Mouse (Mus musculus) MEL (cell line): ENCODE results near the gene Snd1. TPM values are rescaled to one million over a fixed set of nuclear protein-coding genes. Genes with fewer than 3 reads are reported as not detected.
A peak's percentile ranks its signal among the peaks of the same experiment; 100 is the strongest.

ENCODE experiments used
- DNase-seq: peaks from one replicate; pipeline ENCODE4 v3.0.0; 2011; ENCODE audit warnings: low read depth, low spot score
- H3K27ac ChIP-seq: 2 replicates; pipeline ENCODE4 v1.5.1; 2012; ENCODE audit warnings: low read depth, mild to moderate bottlenecking, control low read depth, low read length, moderate library complexity; ENCODE audit not compliant: control insufficient read depth
- H3K27me3 ChIP-seq, 2 experiments: fragments of 150-350 bp in 1 of 2; sonication (generic) in 1 of 2; 2 replicates each; pipeline ENCODE4 v1.6.1; 2012; ENCODE audit warnings: low read length in 2 of 2, mild to moderate bottlenecking in 2 of 2, improper control_type of control experiment in 1 of 2, moderate library complexity in 1 of 2; ENCODE audit not compliant: insufficient read depth in 2 of 2, control insufficient read depth in 1 of 2
- H3K36me3 ChIP-seq, 2 experiments: 2 replicates each; pipeline ENCODE4 v1.6.1; 2012 to 2014; ENCODE audit warnings: low read length in 2 of 2, improper control_type of control experiment in 1 of 2, inconsistent platforms in 1 of 2, mild to moderate bottlenecking in 1 of 2; ENCODE audit not compliant: insufficient read depth in 2 of 2, control insufficient read depth in 1 of 2
- H3K4me1 ChIP-seq, 2 experiments: fragments of 150-350 bp in 1 of 2; sonication (generic) in 1 of 2; 2 replicates each; pipeline ENCODE4 v1.6.1; 2012; ENCODE audit warnings: low read length in 2 of 2, improper control_type of control experiment in 1 of 2, mild to moderate bottlenecking in 1 of 2; ENCODE audit not compliant: insufficient read depth in 2 of 2, control insufficient read depth in 1 of 2
- H3K4me3 ChIP-seq, 2 experiments: fragments of 150-350 bp in 1 of 2; sonication (generic) in 1 of 2; 2 replicates each; pipeline ENCODE4 v1.5.1; 2012; ENCODE audit warnings: low read depth in 2 of 2, low read length in 2 of 2, mild to moderate bottlenecking in 2 of 2, moderate library complexity in 2 of 2, control low read depth in 1 of 2, improper control_type of control experiment in 1 of 2; ENCODE audit not compliant: control insufficient read depth in 1 of 2, insufficient read depth in 1 of 2
- H3K79me2 ChIP-seq: 2 replicates; pipeline ENCODE4 v1.6.1; 2012; ENCODE audit warnings: mild to moderate bottlenecking, low read length, moderate library complexity; ENCODE audit not compliant: control insufficient read depth, poor library complexity, insufficient read depth
- H3K9ac ChIP-seq: 2 replicates; pipeline ENCODE4 v1.6.1; 2012; ENCODE audit warnings: low read depth, mild to moderate bottlenecking, control low read depth, low read length, moderate library complexity; ENCODE audit not compliant: control insufficient read depth, poor library complexity, severe bottlenecking
- H3K9me3 ChIP-seq: fragments of 150-350 bp; sonication (generic); replicated peaks from 2 replicates; pipeline ENCODE4 v1.6.1; 2012; ENCODE audit warnings: mild to moderate bottlenecking, low read length, improper control_type of control experiment, moderate library complexity; ENCODE audit not compliant: insufficient read depth
- CHD1 ChIP-seq: IDR thresholded peaks from 2 replicates; pipeline ENCODE4 v1.6.1; 2012; ENCODE audit warnings: low read depth, mild to moderate bottlenecking, inconsistent platforms, low read length, improper control_type of control experiment
- ETS1 ChIP-seq: IDR thresholded peaks from 2 replicates; pipeline ENCODE4 v1.6.1; 2012; ENCODE audit warnings: low read depth, mild to moderate bottlenecking, inconsistent platforms, low read length, improper control_type of control experiment, moderate library complexity
- GABPA ChIP-seq: IDR thresholded peaks from 2 replicates; pipeline ENCODE4 v1.6.1; 2012; ENCODE audit warnings: low read depth, mild to moderate bottlenecking, inconsistent platforms, low read length, improper control_type of control experiment, moderate library complexity
- HCFC1 ChIP-seq: IDR thresholded peaks from 2 replicates; pipeline ENCODE4 v1.6.1; 2012; ENCODE audit warnings: low read depth, mild to moderate bottlenecking, inconsistent platforms, low read length, improper control_type of control experiment, moderate library complexity
- MXI1 ChIP-seq: IDR thresholded peaks from 2 replicates; pipeline ENCODE4 v1.6.1; 2011; ENCODE audit warnings: mild to moderate bottlenecking, low read depth, low read length, improper control_type of control experiment
- NRF1 ChIP-seq: IDR thresholded peaks from 2 replicates; pipeline ENCODE4 v1.6.1; 2014; ENCODE audit warnings: low read depth, mild to moderate bottlenecking, inconsistent platforms, low read length, improper control_type of control experiment, moderate library complexity; ENCODE audit not compliant: poor library complexity, insufficient read depth, severe bottlenecking
- POLR2AphosphoS2 ChIP-seq: IDR thresholded peaks from 2 replicates; pipeline ENCODE4 v1.6.1; 2011; ENCODE audit warnings: low read length, improper control_type of control experiment
- RAD21 ChIP-seq: IDR thresholded peaks from 2 replicates; pipeline ENCODE4 v1.6.1; 2011; ENCODE audit warnings: mild to moderate bottlenecking, low read depth, low read length, improper control_type of control experiment
- RCOR1 ChIP-seq: IDR thresholded peaks from 2 replicates; pipeline ENCODE4 v1.6.1; 2012; ENCODE audit warnings: low read depth, mild to moderate bottlenecking, inconsistent platforms, low read length, improper control_type of control experiment
- TBP ChIP-seq: IDR thresholded peaks from 2 replicates; pipeline ENCODE4 v1.8.0; 2011; ENCODE audit warnings: low read depth, low read length, improper control_type of control experiment
- UBTF ChIP-seq: IDR thresholded peaks from 2 replicates; pipeline ENCODE4 v1.6.1; 2012; ENCODE audit warnings: low read depth, mild to moderate bottlenecking, inconsistent platforms, low read length, improper control_type of control experiment, moderate library complexity, borderline replicate concordance; ENCODE audit not compliant: insufficient read depth
- ZC3H11A ChIP-seq: IDR thresholded peaks from 2 replicates; pipeline ENCODE4 v1.6.1; 2012; ENCODE audit warnings: low read depth, mild to moderate bottlenecking, inconsistent platforms, low read length, improper control_type of control experiment
- ZKSCAN1 ChIP-seq: IDR thresholded peaks from 2 replicates; pipeline ENCODE4 v1.6.1; 2012; ENCODE audit warnings: low read depth, mild to moderate bottlenecking, inconsistent platforms, low read length, improper control_type of control experiment, moderate library complexity
- polyA plus RNA-seq, 2 experiments: library from polyadenylated mRNA; stranded (reverse) in 1 of 2; unstranded in 1 of 2; fragments of >175 nt in 1 of 2; fragments of >200 nt in 1 of 2; gene quantifications; 2 replicates each; pipeline versions ENCODE4 v1.2.1 to v1.2.4; 2012; ENCODE audit warnings: low replicate concordance in 2 of 2, low read depth in 1 of 2; ENCODE audit not compliant: insufficient read length in 2 of 2, insufficient read depth in 1 of 2, missing spikeins in 1 of 2
- total RNA-seq: library from RNA; depleted of rRNA; stranded (reverse); fragments of 300-350 nt; gene quantifications from 2 replicates; pipeline ENCODE4 v1.2.3, GENCODE M21; 2012

Gene Snd1
- total and polyA plus RNA-seq, 3 experiments, result 192 to 280 TPM; not detected in 1

DNA sequence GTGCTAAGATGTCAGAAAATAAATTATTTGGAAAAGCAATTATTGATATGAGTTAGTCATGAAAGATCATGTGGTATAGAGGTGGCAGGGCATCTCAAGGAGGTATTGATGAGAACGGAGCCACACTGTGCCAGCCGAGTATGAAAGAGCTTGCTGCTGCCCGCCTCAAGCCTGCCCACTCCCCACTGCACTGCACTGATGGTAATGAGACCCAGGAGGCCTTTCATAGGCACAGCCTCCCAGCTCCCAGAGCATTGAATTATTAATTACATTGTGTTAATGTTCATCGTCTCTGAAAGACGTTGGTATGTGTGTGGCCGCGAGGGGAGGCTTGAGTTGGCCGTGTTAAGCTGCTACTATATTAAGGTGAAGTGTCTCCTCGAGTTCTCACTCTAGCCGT is 390.2 kb downstream of the Snd1 start:
- Histone ChIP-seq H3K4me3 (no peak overlapping the region), H3K36me3 (peaks cover 0 to 16% of the 10 kb centered on the region in 2 experiments; a peak in 3 of 4 replicates), H3K9me3 (no peaks in the 10 kb centered on the region), H3K4me1 (peaks cover 3 to 19% of the 10 kb centered on the region in 2 experiments), H3K79me2 (no peaks in the 10 kb centered on the region), H3K27me3 (no peaks in the 10 kb centered on the region), H3K9ac (no peak overlapping the region), H3K27ac (no peak overlapping the region)
- no peak for DNase-seq
- TF ChIP-seq RCOR1 (no peak), NRF1 (no peak), CHD1 (no peak), ZKSCAN1 (no peak), MXI1 (no peak), POLR2AphosphoS2 (no peak), RAD21 (no peak), ETS1 (no peak), HCFC1 (no peak), UBTF (no peak)
- TF ChIP-seq, all 39 proteins: peak for 0

DNA sequence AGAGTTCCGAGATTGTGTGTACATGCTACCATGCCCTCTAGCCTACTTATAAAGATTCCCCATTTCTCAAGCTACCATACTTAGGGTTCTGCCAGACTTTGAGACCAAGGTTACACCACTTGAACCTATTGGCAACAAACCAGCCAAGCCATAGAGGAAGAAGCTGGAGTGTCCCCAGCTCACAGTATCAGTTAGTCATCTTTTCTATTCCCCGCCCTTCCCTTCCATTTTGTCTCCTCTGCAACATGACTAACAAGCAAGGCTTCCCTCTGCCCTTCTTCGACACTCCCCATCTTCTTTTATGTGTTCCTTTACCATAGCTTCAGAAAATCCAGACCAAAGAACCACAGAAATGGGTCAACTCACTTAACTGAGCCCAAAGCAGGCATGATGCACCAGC is 391.3 kb downstream of the Snd1 start:
- no peaks in the 10 kb centered on the region for H3K79me2 ChIP-seq
- no peaks in the 10 kb centered on the region for H3K9me3 ChIP-seq
- no peak overlapping the region for H3K4me3 ChIP-seq
- H3K36me3 ChIP-seq, result peaks cover 0 to 18% of the 10 kb centered on the region in 2 experiments; a peak in 3 of 4 replicates
- TF ChIP-seq ZC3H11A, result no peak
- no peak for TF ChIP-seq GABPA
- TF ChIP-seq CHD1, result no peak
- DNase-seq, result peak; percentile 60
- H3K4me1 ChIP-seq, result peaks cover 4 to 21% of the 10 kb centered on the region in 2 experiments
- H3K27me3 ChIP-seq, result no peaks in the 10 kb centered on the region
- H3K9ac ChIP-seq, result no peak overlapping the region
- H3K27ac ChIP-seq, result 0 out of 2 replicates have a peak overlapping the region, but pooled peaks have one; percentile 7

DNA sequence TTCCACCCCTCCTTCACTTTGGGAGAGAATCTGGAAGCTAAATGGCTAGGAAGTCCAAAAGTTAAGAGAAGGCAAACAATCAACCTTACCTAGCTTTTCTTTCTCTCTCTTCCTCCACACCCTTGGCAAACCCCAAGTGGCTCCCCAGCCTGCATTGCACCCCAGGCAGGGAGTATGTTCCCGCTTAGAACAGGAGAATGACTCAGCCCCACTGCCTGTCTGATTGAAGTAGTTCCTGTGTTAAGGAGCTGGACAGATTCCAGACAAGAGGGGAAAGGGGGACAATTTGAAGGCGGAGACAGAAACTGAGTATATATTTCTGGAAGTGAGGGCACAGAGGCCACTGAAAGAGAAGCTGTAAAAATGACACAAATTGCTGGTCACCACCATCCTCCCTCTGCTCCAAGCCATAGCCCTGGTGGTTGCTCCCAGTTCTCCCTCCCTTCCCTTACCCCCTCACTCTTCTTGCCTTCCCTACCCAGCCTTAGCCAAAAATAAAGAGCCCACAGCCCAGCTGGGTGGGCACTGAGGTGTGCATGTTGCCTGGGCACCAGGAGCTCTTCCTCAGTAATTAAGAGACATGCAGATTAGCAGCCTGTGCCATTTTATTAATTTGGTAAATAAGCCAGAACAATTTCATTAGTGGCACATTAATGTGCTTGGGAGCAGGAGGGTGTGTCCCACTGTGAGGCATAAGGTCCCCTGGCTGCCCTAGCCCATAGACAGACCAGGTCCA is 392.7 kb downstream of the Snd1 start:
- Histone ChIP-seq H3K9ac (no peak overlapping the region), H3K27ac (peak overlapping the region; percentile 24), H3K36me3 (peaks cover 0 to 22% of the 10 kb centered on the region in 2 experiments; a peak in 3 of 4 replicates), H3K79me2 (no peaks in the 10 kb centered on the region), H3K4me1 (peaks cover 9 to 25% of the 10 kb centered on the region in 2 experiments), H3K27me3 (no peaks in the 10 kb centered on the region), H3K9me3 (no peaks in the 10 kb centered on the region), H3K4me3 (no peak overlapping the region)
- peak; percentile 69 for DNase-seq
- no peak for TF ChIP-seq HCFC1
- 0 out of 2 replicates have a peak, but pooled peaks have one; percentile 14 for TF ChIP-seq TBP
